Mouse (Mus musculus): ENCODE measurements around the gene Tmc5. TPM values are rescaled to one million over a fixed set of nuclear protein-coding genes. Genes with fewer than 3 reads are reported as not detected.

Gene Tmc5
- polyA plus RNA-seq, 1 experiment from 2014 or later, result 48.1 TPM

DNA sequence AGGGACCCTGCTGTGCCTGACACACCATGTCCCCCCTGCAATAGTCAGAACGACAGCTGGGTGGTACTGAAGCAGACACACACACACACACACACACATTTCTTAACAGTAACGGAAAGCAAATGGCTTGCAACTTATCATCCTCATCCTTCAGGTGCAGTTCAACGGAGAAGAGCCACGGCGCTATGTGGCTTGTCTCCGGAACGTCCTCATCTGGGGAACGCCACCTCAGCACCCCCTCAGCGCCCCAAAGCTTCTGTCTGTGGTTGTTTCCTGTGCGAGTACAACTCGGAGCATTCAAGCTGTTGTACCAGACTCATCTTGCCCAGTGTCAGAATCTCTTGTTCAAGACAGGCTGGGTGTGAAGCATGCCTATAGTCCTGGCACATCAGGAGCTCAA, 826 bp upstream of the Tmc5 start:
- no peak for TF ChIP-seq CTCF (IDR thresholded peaks at IDR 0.05; ENCODE audit: low read depth)
- Histone ChIP-seq H3K27ac (ENCODE audit: low read depth, low read length) (no peak overlapping the region), H3K4me1 (replicated peaks; ENCODE audit: control insufficient read depth, insufficient read depth, low read length) (0 out of 2 replicates have a peak, but pooled peaks cover 13% of the 10 kb centered on the region), H3K4me3 (ENCODE audit: low read depth, low read length) (no peak overlapping the region), H3K36me3 (ENCODE audit: control insufficient read depth, insufficient read depth) (no peaks in the 10 kb centered on the region), H3K4me2 (replicated peaks; ENCODE audit: low read depth) (no peak overlapping the region), H3K27me3 (replicated peaks; ENCODE audit: control insufficient read depth, insufficient read depth, low read length) (no peaks in the 10 kb centered on the region), H3K9ac (ENCODE audit: low read depth, low read length) (no peak overlapping the region), H3K9me3 (ENCODE audit: control insufficient read depth) (no peaks in the 10 kb centered on the region)
- 84% methylated on average over 11 of the region's 11 CpGs for WGBS
- ATAC-seq, result no peak

DNA sequence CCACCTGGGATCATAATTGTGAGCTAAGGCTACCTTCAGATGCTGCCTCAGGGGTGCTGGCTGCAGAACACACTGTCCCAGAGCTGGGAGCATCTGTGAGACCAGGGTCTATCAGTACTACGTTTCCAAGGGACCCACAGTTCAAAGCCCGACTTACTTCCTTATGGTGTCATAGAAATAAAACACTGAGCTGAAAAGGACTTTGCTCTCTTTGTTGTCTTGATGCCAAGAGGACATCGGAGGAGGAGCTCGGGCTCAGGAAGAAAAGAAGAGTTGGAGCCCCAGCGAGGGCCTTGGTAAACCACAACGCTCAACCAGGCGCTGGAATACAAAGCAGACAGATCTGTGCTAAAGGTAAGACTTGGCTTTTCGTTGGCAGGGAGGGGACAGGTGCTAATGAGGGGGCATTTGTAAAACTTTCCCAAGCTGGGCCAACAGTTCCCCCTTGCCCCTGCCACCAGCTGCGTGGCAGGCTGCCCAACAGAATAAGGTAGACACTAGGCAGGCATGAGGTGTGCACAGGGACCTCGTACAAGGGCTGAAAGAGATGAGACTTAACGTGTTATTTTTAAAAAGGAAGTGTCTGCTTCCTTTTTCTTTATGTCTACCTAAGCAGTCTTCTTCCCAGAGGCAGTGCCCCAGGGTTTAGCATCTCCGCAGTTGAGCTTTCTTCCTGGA, 3.0 kb downstream of the Tmc5 start:
- no peaks in the 10 kb centered on the region for H3K9me3 ChIP-seq (ENCODE audit: control insufficient read depth)
- H3K27me3 ChIP-seq (replicated peaks; ENCODE audit: control insufficient read depth, insufficient read depth, low read length), result no peaks in the 10 kb centered on the region
- peak overlapping the region; percentile 46 for H3K4me3 ChIP-seq (ENCODE audit: low read depth, low read length)
- peak; percentile 87 for ATAC-seq
- TF ChIP-seq CTCF (IDR thresholded peaks at IDR 0.05; ENCODE audit: low read depth), result no peak
- H3K36me3 ChIP-seq (ENCODE audit: control insufficient read depth, insufficient read depth), result no peaks in the 10 kb centered on the region
- peak overlapping the region; percentile 62 for H3K4me2 ChIP-seq (replicated peaks; ENCODE audit: low read depth)
- H3K9ac ChIP-seq (ENCODE audit: low read depth, low read length), result peak overlapping the region; percentile 72
- 0 out of 2 replicates have a peak, but pooled peaks cover 13% of the 10 kb centered on the region for H3K4me1 ChIP-seq (replicated peaks; ENCODE audit: control insufficient read depth, insufficient read depth, low read length)
- WGBS, result 33% methylated on average over 12 of the region's 12 CpGs
- H3K27ac ChIP-seq (ENCODE audit: low read depth, low read length), result peak overlapping the region; percentile 97

- Histone ChIP-seq H3K9ac (ENCODE audit: low read depth, low read length) (no peak overlapping the region), H3K4me1 (replicated peaks; ENCODE audit: control insufficient read depth, insufficient read depth, low read length) (no peaks in the 10 kb centered on the region), H3K27me3 (replicated peaks; ENCODE audit: control insufficient read depth, insufficient read depth, low read length) (no peaks in the 10 kb centered on the region), H3K4me2 (replicated peaks; ENCODE audit: low read depth) (peak overlapping the region; percentile 18), H3K9me3 (ENCODE audit: control insufficient read depth) (no peaks in the 10 kb centered on the region), H3K4me3 (ENCODE audit: low read depth, low read length) (no peak overlapping the region), H3K36me3 (ENCODE audit: control insufficient read depth, insufficient read depth) (no peaks in the 10 kb centered on the region), H3K27ac (ENCODE audit: low read depth, low read length) (peak overlapping the region; percentile 65)
- peak; percentile 11; the same call in 1 of the 2 replicates for ATAC-seq
- TF ChIP-seq CTCF (IDR thresholded peaks at IDR 0.05; ENCODE audit: low read depth), result no peak
- WGBS, result 59% methylated on average over 8 of the region's 8 CpGs
These were observed 7.7 kb downstream of the Tmc5 start for GRCm38 (mm10) chr7:118604842-118605241.

DNA sequence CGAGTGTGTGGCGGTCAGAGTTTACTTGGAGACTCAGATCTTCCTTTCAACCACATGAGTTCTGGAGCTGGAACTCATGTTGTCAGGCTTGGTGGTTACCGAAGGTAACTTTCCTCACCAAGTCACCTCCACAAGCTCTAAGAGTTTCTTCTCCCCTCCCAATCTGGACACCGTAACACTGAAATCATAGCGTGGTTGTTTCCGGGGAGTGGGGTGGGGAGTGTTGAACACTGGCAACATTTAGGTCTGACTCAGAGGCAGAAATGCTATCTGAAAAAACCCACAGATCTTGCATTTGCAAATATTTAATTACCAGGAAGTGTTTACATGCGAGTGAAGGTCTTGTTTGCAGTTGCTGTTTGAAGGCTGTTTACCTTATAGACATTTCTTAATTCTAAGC, 12.7 kb downstream of the Tmc5 start:
- H3K27me3 ChIP-seq (replicated peaks; ENCODE audit: control insufficient read depth, insufficient read depth, low read length), result no peaks in the 10 kb centered on the region
- 72% methylated on average over 7 of the region's 7 CpGs for WGBS
- no peak for TF ChIP-seq CTCF (IDR thresholded peaks at IDR 0.05; ENCODE audit: low read depth)
- H3K4me1 ChIP-seq (replicated peaks; ENCODE audit: control insufficient read depth, insufficient read depth, low read length), result no peaks in the 10 kb centered on the region
- H3K27ac ChIP-seq (ENCODE audit: low read depth, low read length), result peak overlapping the region; percentile 28; the same call in 1 of the 2 replicates
- H3K9me3 ChIP-seq (ENCODE audit: control insufficient read depth), result no peaks in the 10 kb centered on the region
- no peak for ATAC-seq
- no peak overlapping the region for H3K9ac ChIP-seq (ENCODE audit: low read depth, low read length)
- H3K4me2 ChIP-seq (replicated peaks; ENCODE audit: low read depth), result no peak overlapping the region
- no peak overlapping the region for H3K4me3 ChIP-seq (ENCODE audit: low read depth, low read length)
- H3K36me3 ChIP-seq (ENCODE audit: control insufficient read depth, insufficient read depth), result no peaks in the 10 kb centered on the region

GRCm38 (mm10) chr7:118610721-118611120, 13.6 kb downstream of the Tmc5 start:
- WGBS, result 86% methylated on average over 13 of the region's 13 CpGs
- H3K27ac ChIP-seq (ENCODE audit: low read depth, low read length), result peak overlapping the region; percentile 70

DNA sequence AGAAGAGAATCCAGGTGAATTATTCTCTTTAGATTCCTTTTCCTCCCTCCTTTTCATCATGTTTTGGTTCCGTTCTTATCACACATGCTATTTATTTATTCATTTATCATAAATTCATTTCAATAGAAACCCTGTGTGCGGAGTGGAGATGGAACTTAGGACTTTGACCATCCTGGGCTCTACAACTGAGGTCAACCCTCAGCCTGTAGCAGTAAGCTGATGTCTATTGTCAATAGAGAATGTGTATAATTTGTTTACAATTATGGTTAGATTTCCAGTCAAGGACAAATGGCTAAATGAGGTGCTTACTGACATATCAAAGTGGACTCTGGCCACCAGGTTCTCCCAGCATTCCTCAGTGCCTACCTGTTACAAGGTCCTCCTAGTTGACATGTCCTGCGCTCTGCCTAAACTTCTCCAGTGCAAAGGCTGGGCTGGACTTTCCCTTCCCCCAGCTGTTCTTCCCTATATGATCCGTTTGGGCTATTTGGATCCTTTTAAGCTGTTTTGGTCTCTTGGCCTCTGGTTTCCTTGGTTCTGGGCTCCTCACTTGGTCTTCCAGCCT, 14.2 kb downstream of the Tmc5 start:
- Histone ChIP-seq H3K4me1 (replicated peaks; ENCODE audit: control insufficient read depth, insufficient read depth, low read length) (no peaks in the 10 kb centered on the region), H3K9ac (ENCODE audit: low read depth, low read length) (no peak overlapping the region), H3K4me2 (replicated peaks; ENCODE audit: low read depth) (0 out of 2 replicates have a peak overlapping the region, but pooled peaks have one; percentile 9), H3K9me3 (ENCODE audit: control insufficient read depth) (no peaks in the 10 kb centered on the region), H3K4me3 (ENCODE audit: low read depth, low read length) (no peak overlapping the region), H3K27ac (ENCODE audit: low read depth, low read length) (peak overlapping the region; percentile 72), H3K36me3 (ENCODE audit: control insufficient read depth, insufficient read depth) (no peaks in the 10 kb centered on the region; the same call in 1 of the 2 replicates), H3K27me3 (replicated peaks; ENCODE audit: control insufficient read depth, insufficient read depth, low read length) (no peaks in the 10 kb centered on the region)
- WGBS, result 45% methylated on average over 4 of the region's 4 CpGs
- TF ChIP-seq CTCF (IDR thresholded peaks at IDR 0.05; ENCODE audit: low read depth), result no peak
- ATAC-seq, result peak; percentile 73

More at GRCm38 (mm10) chr7:118610721-118611120, 13.6 kb downstream of the Tmc5 start:
- no peak overlapping the region for H3K4me3 ChIP-seq (ENCODE audit: low read depth, low read length)
- H3K4me1 ChIP-seq (replicated peaks; ENCODE audit: control insufficient read depth, insufficient read depth, low read length), result no peaks in the 10 kb centered on the region
- no peak overlapping the region for H3K4me2 ChIP-seq (replicated peaks; ENCODE audit: low read depth)
- H3K9me3 ChIP-seq (ENCODE audit: control insufficient read depth), result no peaks in the 10 kb centered on the region
- H3K36me3 ChIP-seq (ENCODE audit: control insufficient read depth, insufficient read depth), result no peaks in the 10 kb centered on the region; the same call in 1 of the 2 replicates
- no peak for TF ChIP-seq CTCF (IDR thresholded peaks at IDR 0.05; ENCODE audit: low read depth)
- no peak overlapping the region for H3K9ac ChIP-seq (ENCODE audit: low read depth, low read length)
- no peaks in the 10 kb centered on the region for H3K27me3 ChIP-seq (replicated peaks; ENCODE audit: control insufficient read depth, insufficient read depth, low read length)
- no peak for ATAC-seq
